Mouse (Mus musculus) megakaryocyte, embryonic 14.5 days (primary cell): ENCODE measurements around the gene Art2b.

Experiments used
- FLI1 ChIP-seq: IDR thresholded peaks from 2 replicates; pipeline ENCODE4 v1.6.1; 2012; ENCODE audit warnings: low read length, inconsistent platforms, mixed read lengths
- GATA1 ChIP-seq: IDR thresholded peaks from 3 replicates; pipeline ENCODE4 v1.6.1; 2012; ENCODE audit warnings: mixed read lengths, low read length, inconsistent platforms, borderline replicate concordance

- no peak for TF ChIP-seq GATA1
- TF ChIP-seq FLI1 = no peak
These were observed 32.9 kb upstream of the Art2b start for GRCm38 (mm10) chr7:101618273-101618672.
